Mouse (Mus musculus): ENCODE results near the gene Dtx2. TPM values are rescaled to one million over a fixed set of nuclear protein-coding genes. Genes with fewer than 3 reads are reported as not detected.
"Not testable (repeated sequence)": the region's sequence is repeated elsewhere in the genome, so short reads cannot be mapped to it uniquely, and the experiment has no call there.

Gene Dtx2
- total and polyA plus RNA-seq, 3 experiments = 6.3 to 10.9 (median 7.3) TPM

GRCm38 (mm10) chr5:136044865-136045264 is 50.3 kb downstream of the Dtx2 start:
- H3K79me2 ChIP-seq (replicated peaks; ENCODE audit: control insufficient read depth, insufficient read depth, low read length) = no peaks in the 10 kb centered on the region
- H3K36me3 ChIP-seq (ENCODE audit: control insufficient read depth, insufficient read depth, low read length) = no peaks in the 10 kb centered on the region
- no peak for DNase-seq
- H3K27me3 ChIP-seq (ENCODE audit: control insufficient read depth, insufficient read depth, low read length) = no peaks in the 10 kb centered on the region
- H3K4me1 ChIP-seq (ENCODE audit: control insufficient read depth, insufficient read depth, low read length) = no peaks in the 10 kb centered on the region
- H3K4me3 ChIP-seq = no peak overlapping the region
- WGBS = 68% methylated on average over 13 of the region's 13 CpGs
- no peak overlapping the region for H3K27ac ChIP-seq
- intact Hi-C loops (cut with DNase I) = loop anchor here (5.0 kb wide), 3 partner anchors 42 to 143 kb away; no protein-coding TSS in a partner anchor
- H3K9ac ChIP-seq (ENCODE audit: low read depth, low read length) = no peak overlapping the region
- TF ChIP-seq CTCF (IDR thresholded peaks at IDR 0.05) = peak; percentile 51
- no peak for TF ChIP-seq EP300 (IDR thresholded peaks at IDR 0.05; ENCODE audit: insufficient read depth, low read depth, low read length)

GRCm38 (mm10) chr5:136045408-136045807 is 50.8 kb downstream of the Dtx2 start:
- 36% methylated on average over 9 of the region's 9 CpGs for WGBS
- intact Hi-C loops (cut with DNase I) = loop anchor here (5.0 kb wide), 3 partner anchors 42 to 143 kb away; no protein-coding TSS in a partner anchor

DNA sequence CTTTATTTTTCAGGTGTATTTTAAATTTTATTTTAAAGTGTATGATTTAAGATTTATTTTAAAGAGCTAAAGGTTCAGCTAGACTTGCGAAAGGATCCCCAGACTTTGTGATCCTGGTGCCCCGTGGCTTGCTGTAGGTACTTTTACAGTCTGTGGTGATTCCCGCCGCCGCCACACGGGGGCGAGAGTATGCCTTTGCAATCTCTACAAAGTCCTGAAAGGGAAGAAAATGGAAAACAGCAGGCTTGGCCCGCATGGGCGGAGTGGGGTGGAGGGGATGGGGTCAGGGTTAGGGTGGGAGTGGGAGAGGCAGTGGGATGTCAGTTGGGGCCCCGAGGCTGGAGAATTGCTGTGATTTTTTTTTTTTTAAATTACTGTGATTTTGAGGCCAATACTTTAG is 51.4 kb downstream of the Dtx2 start:
- H3K9ac ChIP-seq (ENCODE audit: low read depth, low read length) = no peak overlapping the region
- WGBS = 2% methylated on average over 10 of the region's 10 CpGs
- no peaks in the 10 kb centered on the region for H3K36me3 ChIP-seq (ENCODE audit: control insufficient read depth, insufficient read depth, low read length)
- H3K4me3 ChIP-seq = no peak overlapping the region
- H3K27ac ChIP-seq = no peak overlapping the region
- DNase-seq = peak; percentile 72 to 88
- H3K27me3 ChIP-seq (ENCODE audit: control insufficient read depth, insufficient read depth, low read length) = no peaks in the 10 kb centered on the region
- TF ChIP-seq EP300 (IDR thresholded peaks at IDR 0.05; ENCODE audit: insufficient read depth, low read depth, low read length) = peak; percentile 50; the same call in 1 of the 2 replicates
- TF ChIP-seq CTCF (IDR thresholded peaks at IDR 0.05) = peak; percentile 81
- TF ChIP-seq POLR2A (IDR thresholded peaks at IDR 0.05; ENCODE audit: insufficient read depth, low read depth, low read length) = no peak
- no peaks in the 10 kb centered on the region for H3K4me1 ChIP-seq (ENCODE audit: control insufficient read depth, insufficient read depth, low read length)
- H3K79me2 ChIP-seq (replicated peaks; ENCODE audit: control insufficient read depth, insufficient read depth, low read length) = no peaks in the 10 kb centered on the region
- intact Hi-C loops (cut with DNase I) = loop anchor here (1.0 to 5.0 kb wide), 5 partner anchors 15 to 144 kb away; no protein-coding TSS in a partner anchor

More at GRCm38 (mm10) chr5:136045408-136045807, 50.8 kb downstream of the Dtx2 start:
- Histone ChIP-seq H3K4me1 (ENCODE audit: control insufficient read depth, insufficient read depth, low read length) (no peaks in the 10 kb centered on the region), H3K4me3 (no peak overlapping the region), H3K27me3 (ENCODE audit: control insufficient read depth, insufficient read depth, low read length) (no peaks in the 10 kb centered on the region), H3K9ac (ENCODE audit: low read depth, low read length) (no peak overlapping the region), H3K27ac (no peak overlapping the region), H3K36me3 (ENCODE audit: control insufficient read depth, insufficient read depth, low read length) (no peaks in the 10 kb centered on the region), H3K79me2 (replicated peaks; ENCODE audit: control insufficient read depth, insufficient read depth, low read length) (no peaks in the 10 kb centered on the region)
- peak; percentile 10; the same call in 1 of the 2 replicates for TF ChIP-seq CTCF (IDR thresholded peaks at IDR 0.05)
- no peak for TF ChIP-seq POLR2A (IDR thresholded peaks at IDR 0.05; ENCODE audit: insufficient read depth, low read depth, low read length)
- DNase-seq = no peak

- not testable (repeated sequence) for H3K79me2 ChIP-seq (replicated peaks; ENCODE audit: control insufficient read depth, insufficient read depth, low read length); H3K36me3 ChIP-seq (ENCODE audit: control insufficient read depth, insufficient read depth, low read length); H3K9ac ChIP-seq (ENCODE audit: low read depth, low read length); H3K27me3 ChIP-seq (ENCODE audit: control insufficient read depth, insufficient read depth, low read length); H3K4me3 ChIP-seq; H3K4me1 ChIP-seq (ENCODE audit: control insufficient read depth, insufficient read depth, low read length); H3K27ac ChIP-seq; DNase-seq
- intact Hi-C loops (cut with DNase I) = loop anchor here (5.0 kb wide), 3 partner anchors 39 to 146 kb away; no protein-coding TSS in a partner anchor
Observed at GRCm38 (mm10) chr5:136048541-136048940, 53.9 kb downstream of the Dtx2 start.

GRCm38 (mm10) chr5:136049926-136050325 is 55.3 kb downstream of the Dtx2 start:
- WGBS = 65% methylated on average over 6 of the region's 6 CpGs
- no peak overlapping the region for H3K4me3 ChIP-seq
- TF ChIP-seq CTCF (IDR thresholded peaks at IDR 0.05) (no peak), POLR2A (IDR thresholded peaks at IDR 0.05; ENCODE audit: insufficient read depth, low read depth, low read length) (no peak), EP300 (IDR thresholded peaks at IDR 0.05; ENCODE audit: insufficient read depth, low read depth, low read length) (no peak)
- no peaks in the 10 kb centered on the region for H3K36me3 ChIP-seq (ENCODE audit: control insufficient read depth, insufficient read depth, low read length)
- no peaks in the 10 kb centered on the region for H3K27me3 ChIP-seq (ENCODE audit: control insufficient read depth, insufficient read depth, low read length)
- H3K27ac ChIP-seq = no peak overlapping the region
- intact Hi-C loops (cut with DNase I) = loop anchor here (5.0 kb wide), 3 partner anchors 37 to 148 kb away; no protein-coding TSS in a partner anchor
- peaks cover 1% of the 10 kb centered on the region; the same call in 1 of the 2 replicates for H3K4me1 ChIP-seq (ENCODE audit: control insufficient read depth, insufficient read depth, low read length)
- no peak for DNase-seq
- H3K79me2 ChIP-seq (replicated peaks; ENCODE audit: control insufficient read depth, insufficient read depth, low read length) = no peaks in the 10 kb centered on the region
- H3K9ac ChIP-seq (ENCODE audit: low read depth, low read length) = no peak overlapping the region

DNA sequence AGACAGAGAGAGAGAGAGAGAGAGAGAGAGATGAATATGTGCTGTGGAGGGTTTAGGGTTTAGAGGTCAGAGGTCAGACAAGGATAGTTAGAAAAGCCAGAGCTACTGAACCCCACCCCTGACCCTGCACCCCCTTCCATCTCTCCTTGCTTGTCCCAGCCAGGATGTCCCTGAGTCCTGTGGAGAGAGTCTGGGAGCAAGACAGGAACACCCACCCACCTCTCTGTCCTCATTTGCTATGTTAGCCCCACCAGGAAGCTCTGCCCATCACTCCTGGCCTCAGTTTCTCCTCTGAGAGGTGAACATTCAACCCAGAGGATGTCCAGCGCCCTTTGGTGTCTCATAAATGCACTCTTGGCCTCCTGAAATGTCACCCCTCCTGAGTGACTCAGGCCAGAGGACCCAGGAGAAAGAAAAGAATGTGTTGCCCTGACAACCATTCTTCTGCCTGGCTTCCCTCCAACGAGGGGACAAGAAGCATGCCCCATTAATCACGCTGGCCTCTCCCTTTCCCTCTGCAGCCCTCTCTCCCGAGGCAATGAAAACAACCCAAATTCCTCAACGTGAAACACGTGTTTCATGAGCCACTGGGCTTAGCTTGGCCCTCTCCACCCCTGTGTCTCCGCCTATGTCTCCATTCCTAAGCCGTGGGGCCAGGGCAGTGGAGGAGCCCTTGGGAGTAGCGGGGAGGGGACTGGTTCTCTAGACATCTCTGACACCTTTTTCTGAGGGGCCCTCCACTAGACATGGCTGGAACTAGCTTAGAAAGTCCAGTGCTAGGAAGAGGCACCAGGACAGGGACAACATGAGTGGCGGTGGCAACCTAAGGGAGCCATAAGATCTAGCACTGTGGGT is 56.9 kb downstream of the Dtx2 start:
- H3K79me2 ChIP-seq (replicated peaks; ENCODE audit: control insufficient read depth, insufficient read depth, low read length) = no peaks in the 10 kb centered on the region
- no peak overlapping the region for H3K9ac ChIP-seq (ENCODE audit: low read depth, low read length)
- H3K36me3 ChIP-seq (ENCODE audit: control insufficient read depth, insufficient read depth, low read length) = no peaks in the 10 kb centered on the region
- H3K4me3 ChIP-seq = no peak overlapping the region
- H3K27me3 ChIP-seq (ENCODE audit: control insufficient read depth, insufficient read depth, low read length) = no peaks in the 10 kb centered on the region
- intact Hi-C loops (cut with DNase I) = no loop called here
- H3K4me1 ChIP-seq (ENCODE audit: control insufficient read depth, insufficient read depth, low read length) = peaks cover 1% of the 10 kb centered on the region; the same call in 1 of the 2 replicates
- DNase-seq = peak in 1 of 2 experiments; percentile 49
- no peak for TF ChIP-seq CTCF (IDR thresholded peaks at IDR 0.05)
- no peak for TF ChIP-seq POLR2A (IDR thresholded peaks at IDR 0.05; ENCODE audit: insufficient read depth, low read depth, low read length)
- no peak for TF ChIP-seq EP300 (IDR thresholded peaks at IDR 0.05; ENCODE audit: insufficient read depth, low read depth, low read length)
- no peak overlapping the region for H3K27ac ChIP-seq
- 22% methylated on average over 10 of the region's 10 CpGs for WGBS
